12 mouse cellular contexts compared by ENCODE assay signal in the genomic region with DNA sequence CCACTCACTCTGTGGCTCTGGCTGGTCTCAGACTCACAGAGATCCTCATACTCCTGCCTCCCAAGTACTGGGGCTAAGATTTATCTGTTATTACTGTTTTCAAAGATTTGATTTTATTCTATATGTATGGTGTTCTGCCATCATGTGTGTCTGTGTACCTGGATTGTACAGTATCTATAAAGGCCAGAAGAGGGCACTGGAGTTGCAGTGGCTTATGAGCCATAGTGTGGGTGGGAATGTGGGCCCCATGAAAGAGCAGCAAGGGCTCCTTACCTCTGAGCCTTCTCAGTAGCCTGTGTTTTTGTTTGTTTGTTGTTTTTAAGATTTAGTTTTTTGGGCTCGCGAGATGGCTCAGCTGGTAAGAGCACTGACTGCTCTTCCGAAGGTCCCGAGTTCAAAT. TPM values are rescaled to one million over a fixed set of nuclear protein-coding genes. Genes with fewer than 3 reads are reported as not detected.
DNase-seq lines count a peak whose midpoint lies in the region; ATAC-seq and TF ChIP-seq lines count a peak whose summit lies in the region.
"Had no signal": no experiment of that assay in that cellular context is flagged by ENCODE, and none has a peak within 500 bp of the region (broad histone marks: within the 10 kb centered on the region; RNA-seq: fewer than 3 reads in every experiment).

No protein-coding gene starts in this region.

- H3K4me1 ChIP-seq in hindbrain, postnatal 0 days (ENCODE audit: insufficient read depth, low read length): no peaks in the 10 kb centered on the region
- H3K4me1 ChIP-seq in hindbrain, embryonic 13.5 days (replicated peaks): peaks cover 8% of the 10 kb centered on the region
- peaks cover under 1% of the 10 kb centered on the region; the same call in 1 of the 2 replicates for H3K4me1 ChIP-seq in midbrain, embryonic 11.5 days (ENCODE audit: control insufficient read depth, insufficient read depth, low read length)
- H3K4me1 ChIP-seq in midbrain, embryonic 16.5 days (ENCODE audit: control insufficient read depth, insufficient read depth, low read length): no peaks in the 10 kb centered on the region
- peaks cover 10% of the 10 kb centered on the region for H3K4me1 ChIP-seq in heart, embryonic 12.5 days (replicated peaks)

- TF ChIP-seq CTCF in hindbrain, postnatal 0 days (IDR thresholded peaks at IDR 0.05; ENCODE audit: low read depth): peak; percentile 58
- peak; percentile 29; the same call in 1 of the 2 replicates for TF ChIP-seq CTCF in brain, embryonic 14.5 days (IDR thresholded peaks at IDR 0.05; ENCODE audit: borderline replicate concordance, extremely low read depth, insufficient read depth, insufficient read length)

- H3K27me3 ChIP-seq in hindbrain, postnatal 0 days (ENCODE audit: insufficient read depth, low read length): no peaks in the 10 kb centered on the region
- no peaks in the 10 kb centered on the region for H3K27me3 ChIP-seq in hindbrain, embryonic 13.5 days
- no peaks in the 10 kb centered on the region for H3K27me3 ChIP-seq in midbrain, embryonic 11.5 days (ENCODE audit: control insufficient read depth, insufficient read depth, low read length)
- H3K27me3 ChIP-seq in midbrain, embryonic 16.5 days (ENCODE audit: control insufficient read depth, insufficient read depth, low read depth, low read length): no peaks in the 10 kb centered on the region
- H3K27me3 ChIP-seq in splenic B cell, adult 2 months (ENCODE audit: control insufficient read depth, insufficient read depth, low read length, poor library complexity, severe bottlenecking): no peaks in the 10 kb centered on the region
- H3K27me3 ChIP-seq in heart, embryonic 12.5 days (replicated peaks): no peaks in the 10 kb centered on the region

- H3K9ac ChIP-seq in hindbrain, postnatal 0 days (replicated peaks; ENCODE audit: low read length): no peak overlapping the region
- H3K9ac ChIP-seq in hindbrain, embryonic 13.5 days: no peak overlapping the region
- H3K9ac ChIP-seq in midbrain, embryonic 11.5 days (ENCODE audit: low read length): no peak overlapping the region
- no peak overlapping the region for H3K9ac ChIP-seq in midbrain, embryonic 16.5 days (ENCODE audit: low read depth, low read length)
- H3K9ac ChIP-seq in heart, embryonic 12.5 days: no peak overlapping the region
- H3K9ac ChIP-seq: hindbrain, embryonic 14.5 days had no signal

- DNase-seq in hindbrain, postnatal 0 days (ENCODE audit: low spot score): peak; percentile 28
- peak; percentile 78 for DNase-seq in midbrain, embryonic 11.5 days (ENCODE audit: low spot score, missing footprints)
- peak; percentile 16 for DNase-seq in brain, embryonic 14.5 days (ENCODE audit: low read depth)
- DNase-seq in splenic B cell, adult 2 months (ENCODE audit: low read depth, low spot score): peak; percentile 45
- DNase-seq in frontal cortex, postnatal 36 days (ENCODE audit: low spot score in 2 of 2): no peak

- H3K4me3 ChIP-seq in hindbrain, postnatal 0 days (ENCODE audit: low read length): no peak overlapping the region
- H3K4me3 ChIP-seq in hindbrain, embryonic 13.5 days: no peak overlapping the region
- no peak overlapping the region for H3K4me3 ChIP-seq in midbrain, embryonic 11.5 days (ENCODE audit: low read depth, low read length)
- H3K4me3 ChIP-seq in midbrain, embryonic 16.5 days (ENCODE audit: low read depth, low read length): no peak overlapping the region
- H3K4me3 ChIP-seq in heart, embryonic 12.5 days: no peak overlapping the region

- no peak for ATAC-seq in hindbrain, postnatal 0 days
- no peak for ATAC-seq in hindbrain, embryonic 13.5 days (ENCODE audit: low FRiP score)
- ATAC-seq in midbrain, embryonic 11.5 days (ENCODE audit: low FRiP score): no peak
- no peak for ATAC-seq in midbrain, embryonic 16.5 days
- no peak for ATAC-seq in heart, embryonic 12.5 days (ENCODE audit: insufficient number of reproducible peaks, low FRiP score)
- ATAC-seq: forebrain, embryonic 14.5 days had no signal

- WGBS in hindbrain, postnatal 0 days: 97% methylated on average over 4 of the region's 4 CpGs
- WGBS in hindbrain, embryonic 13.5 days: 96% methylated on average over 4 of the region's 4 CpGs
- 97% methylated on average over 4 of the region's 4 CpGs for WGBS in midbrain, embryonic 11.5 days
- 94% methylated on average over 4 of the region's 4 CpGs for WGBS in midbrain, embryonic 16.5 days
- WGBS in heart, embryonic 12.5 days: 94% methylated on average over 4 of the region's 4 CpGs

- H3K4me2 ChIP-seq in hindbrain, postnatal 0 days (ENCODE audit: low read depth, low read length): no peak overlapping the region
- no peak overlapping the region for H3K4me2 ChIP-seq in hindbrain, embryonic 13.5 days
- H3K4me2 ChIP-seq in midbrain, embryonic 11.5 days: no peak overlapping the region
- H3K4me2 ChIP-seq in midbrain, embryonic 16.5 days (ENCODE audit: low read length): no peak overlapping the region
- no peak overlapping the region for H3K4me2 ChIP-seq in heart, embryonic 12.5 days
- H3K4me2 ChIP-seq: hindbrain, embryonic 14.5 days had no signal

- peaks cover 8% of the 10 kb centered on the region; the same call in 1 of the 2 replicates for H3K36me3 ChIP-seq in hindbrain, postnatal 0 days (ENCODE audit: insufficient read depth, low read length)
- peaks cover 54% of the 10 kb centered on the region for H3K36me3 ChIP-seq in hindbrain, embryonic 13.5 days
- peaks cover 3% of the 10 kb centered on the region; the same call in 1 of the 2 replicates for H3K36me3 ChIP-seq in midbrain, embryonic 11.5 days (ENCODE audit: control insufficient read depth, insufficient read depth, low read length)
- peaks cover 12% of the 10 kb centered on the region for H3K36me3 ChIP-seq in midbrain, embryonic 16.5 days (ENCODE audit: control insufficient read depth, insufficient read depth, low read length)
- no peaks in the 10 kb centered on the region for H3K36me3 ChIP-seq in splenic B cell, adult 2 months (ENCODE audit: control insufficient read depth, insufficient read depth, low read length, poor library complexity, severe bottlenecking)
- H3K36me3 ChIP-seq in heart, embryonic 12.5 days: peaks cover 67% of the 10 kb centered on the region

- TF ChIP-seq POLR2A in brain, embryonic 14.5 days (IDR thresholded peaks at IDR 0.05; ENCODE audit: borderline replicate concordance, extremely low read depth, insufficient read depth, insufficient read length, poor library complexity, severe bottlenecking): no peak

- H3K27ac ChIP-seq in hindbrain, postnatal 0 days: no peak overlapping the region
- no peak overlapping the region for H3K27ac ChIP-seq in hindbrain, embryonic 13.5 days
- no peak overlapping the region for H3K27ac ChIP-seq in midbrain, embryonic 11.5 days (ENCODE audit: low read depth, low read length)
- no peak overlapping the region for H3K27ac ChIP-seq in midbrain, embryonic 16.5 days (ENCODE audit: low read length)
- no peak overlapping the region for H3K27ac ChIP-seq in heart, embryonic 12.5 days (ENCODE audit: poor library complexity, severe bottlenecking)
- H3K27ac ChIP-seq: hindbrain, embryonic 14.5 days had no signal

- no peaks in the 10 kb centered on the region for H3K9me3 ChIP-seq in hindbrain, postnatal 0 days (ENCODE audit: low read length)
- no peaks in the 10 kb centered on the region for H3K9me3 ChIP-seq in hindbrain, embryonic 13.5 days
- no peaks in the 10 kb centered on the region for H3K9me3 ChIP-seq in midbrain, embryonic 11.5 days (ENCODE audit: control insufficient read depth, low read length)
- H3K9me3 ChIP-seq in midbrain, embryonic 16.5 days (replicated peaks; ENCODE audit: control insufficient read depth, low read length, poor library complexity, severe bottlenecking): no peaks in the 10 kb centered on the region
- H3K9me3 ChIP-seq in heart, embryonic 12.5 days (replicated peaks): no peaks in the 10 kb centered on the region
- H3K9me3 ChIP-seq: G1E had no signal

RNA-seq across cellular contexts. Expression of gene Tmem161a, which starts 6.9 kb away (rescaled TPM):
- 53.7 and 72.4 TPM in 2 replicates for total RNA-seq in hindbrain, postnatal 0 days (2014; rRNA removed)
- polyA plus RNA-seq in hindbrain, postnatal 0 days (2015; fragmentation: Nextera tagmentation; extraction: Ambion mirVana): 45.2 and 46.4 TPM in 2 replicates
- 44.3 and 52.3 TPM in 2 replicates for polyA plus RNA-seq in hindbrain, embryonic 13.5 days (2015; fragmentation: Nextera tagmentation; extraction: Ambion mirVana)
- 28.6 and 33.3 TPM in 2 replicates for polyA plus RNA-seq in midbrain, embryonic 11.5 days (2014; fragmentation: Nextera tagmentation; extraction: Ambion mirVana)
- polyA plus RNA-seq in midbrain, embryonic 16.5 days (2015; fragmentation: Nextera tagmentation; extraction: Ambion mirVana): 51.0 and 54.5 TPM in 2 replicates
- polyA plus RNA-seq in brain, embryonic 14.5 days (2012; rRNA removed): 95.9 and 171 TPM in 2 replicates
- 98.0 and 100 TPM in 2 replicates for polyA plus RNA-seq in heart, embryonic 12.5 days (2016; fragmentation: Nextera tagmentation; extraction: Ambion mirVana)

RNA-seq across cellular contexts. Expression of gene Slc25a42, which starts 33.0 kb away (rescaled TPM):
- total RNA-seq in hindbrain, postnatal 0 days (2014; rRNA removed): 12.0 and 17.1 TPM in 2 replicates
- polyA plus RNA-seq in hindbrain, postnatal 0 days (2015; fragmentation: Nextera tagmentation; extraction: Ambion mirVana): 8.2 and 8.3 TPM in 2 replicates
- 5.3 and 5.4 TPM in 2 replicates for polyA plus RNA-seq in hindbrain, embryonic 13.5 days (2015; fragmentation: Nextera tagmentation; extraction: Ambion mirVana)
- 1.6 and 2.1 TPM in 2 replicates for polyA plus RNA-seq in midbrain, embryonic 11.5 days (2014; fragmentation: Nextera tagmentation; extraction: Ambion mirVana)
- polyA plus RNA-seq in midbrain, embryonic 16.5 days (2015; fragmentation: Nextera tagmentation; extraction: Ambion mirVana): 6.8 and 9.2 TPM in 2 replicates
- polyA plus RNA-seq in brain, embryonic 14.5 days (2012; rRNA removed): 26.2 and 26.8 TPM in 2 replicates
- 8.5 and 9.7 TPM in 2 replicates for polyA plus RNA-seq in heart, embryonic 12.5 days (2016; fragmentation: Nextera tagmentation; extraction: Ambion mirVana)

RNA-seq across cellular contexts. Expression of gene Mef2b, which starts 39.6 kb away (rescaled TPM):
- 0.40 and 0.52 TPM in 2 replicates for total RNA-seq in hindbrain, postnatal 0 days (2014; rRNA removed)
- polyA plus RNA-seq in hindbrain, postnatal 0 days (2015; fragmentation: Nextera tagmentation; extraction: Ambion mirVana): 0.90 and 1.1 TPM in 2 replicates
- polyA plus RNA-seq in hindbrain, embryonic 13.5 days (2015; fragmentation: Nextera tagmentation; extraction: Ambion mirVana): 0.40 TPM in 2 replicates
- polyA plus RNA-seq in midbrain, embryonic 11.5 days (2014; fragmentation: Nextera tagmentation; extraction: Ambion mirVana): 0.23 and 0.40 TPM in 2 replicates
- 0.51 and 0.73 TPM in 2 replicates for polyA plus RNA-seq in midbrain, embryonic 16.5 days (2015; fragmentation: Nextera tagmentation; extraction: Ambion mirVana)
- polyA plus RNA-seq in brain, embryonic 14.5 days (2012; rRNA removed): 0.22 and 0.33 TPM in 2 replicates
- not detected in 2 replicates for polyA plus RNA-seq in heart, embryonic 12.5 days (2016; fragmentation: Nextera tagmentation; extraction: Ambion mirVana)
- polyA plus RNA-seq: liver, embryonic 16.5 days had no signal

RNA-seq across cellular contexts. Expression of gene Borcs8, which starts 39.8 kb away (rescaled TPM):
- total RNA-seq in hindbrain, postnatal 0 days (2014; rRNA removed): 71.4 and 74.0 TPM in 2 replicates
- 47.5 and 55.0 TPM in 2 replicates for polyA plus RNA-seq in hindbrain, postnatal 0 days (2015; fragmentation: Nextera tagmentation; extraction: Ambion mirVana)
- polyA plus RNA-seq in hindbrain, embryonic 13.5 days (2015; fragmentation: Nextera tagmentation; extraction: Ambion mirVana): 53.6 and 58.2 TPM in 2 replicates
- polyA plus RNA-seq in midbrain, embryonic 11.5 days (2014; fragmentation: Nextera tagmentation; extraction: Ambion mirVana): 37.4 and 41.3 TPM in 2 replicates
- 48.7 and 55.5 TPM in 2 replicates for polyA plus RNA-seq in midbrain, embryonic 16.5 days (2015; fragmentation: Nextera tagmentation; extraction: Ambion mirVana)
- 93.3 and 126 TPM in 2 replicates for polyA plus RNA-seq in brain, embryonic 14.5 days (2012; rRNA removed)
- polyA plus RNA-seq in heart, embryonic 12.5 days (2016; fragmentation: Nextera tagmentation; extraction: Ambion mirVana): 30.3 and 38.1 TPM in 2 replicates

RNA-seq across cellular contexts. Expression of gene Rfxank, which starts 40.1 kb away (rescaled TPM):
- total RNA-seq in hindbrain, postnatal 0 days (2014; rRNA removed): 13.8 and 20.5 TPM in 2 replicates
- polyA plus RNA-seq in hindbrain, postnatal 0 days (2015; fragmentation: Nextera tagmentation; extraction: Ambion mirVana): 8.4 and 9.7 TPM in 2 replicates
- polyA plus RNA-seq in hindbrain, embryonic 13.5 days (2015; fragmentation: Nextera tagmentation; extraction: Ambion mirVana): 12.5 and 14.3 TPM in 2 replicates
- 10.8 and 11.7 TPM in 2 replicates for polyA plus RNA-seq in midbrain, embryonic 11.5 days (2014; fragmentation: Nextera tagmentation; extraction: Ambion mirVana)
- 10.7 and 11.8 TPM in 2 replicates for polyA plus RNA-seq in midbrain, embryonic 16.5 days (2015; fragmentation: Nextera tagmentation; extraction: Ambion mirVana)
- 19.1 and 20.0 TPM in 2 replicates for polyA plus RNA-seq in brain, embryonic 14.5 days (2012; rRNA removed)
- 17.7 and 18.7 TPM in 2 replicates for polyA plus RNA-seq in heart, embryonic 12.5 days (2016; fragmentation: Nextera tagmentation; extraction: Ambion mirVana)

Comparison
In these comparisons a context has a peak if more than half of its experiments do, and no peak if none do; other contexts are left out.
1. DNase-seq: peak in hindbrain, postnatal 0 days (single experiment), midbrain, embryonic 11.5 days (single experiment), brain, embryonic 14.5 days (single experiment) and splenic B cell, adult 2 months (single experiment); none in frontal cortex, postnatal 36 days (0 of 2).